Mouse (Mus musculus) frontal cortex, adult (tissue): ENCODE measurements around the gene Lrba.
A peak's percentile ranks its signal among the peaks of the same experiment; 100 is the strongest.

Source experiments
- ATAC-seq: cut with Nextera tagmentation; 2 replicates; pipeline ENCODE4 v1.9.2; 2017; ENCODE audit warnings: mild to moderate bottlenecking, moderate library complexity, mixed read lengths; ENCODE audit not compliant: low TSS enrichment

The Lrba gene

GRCm38 (mm10) chr3:86793720-86794191, 569.3 kb downstream of the Lrba start:
- no peak for ATAC-seq

DNA sequence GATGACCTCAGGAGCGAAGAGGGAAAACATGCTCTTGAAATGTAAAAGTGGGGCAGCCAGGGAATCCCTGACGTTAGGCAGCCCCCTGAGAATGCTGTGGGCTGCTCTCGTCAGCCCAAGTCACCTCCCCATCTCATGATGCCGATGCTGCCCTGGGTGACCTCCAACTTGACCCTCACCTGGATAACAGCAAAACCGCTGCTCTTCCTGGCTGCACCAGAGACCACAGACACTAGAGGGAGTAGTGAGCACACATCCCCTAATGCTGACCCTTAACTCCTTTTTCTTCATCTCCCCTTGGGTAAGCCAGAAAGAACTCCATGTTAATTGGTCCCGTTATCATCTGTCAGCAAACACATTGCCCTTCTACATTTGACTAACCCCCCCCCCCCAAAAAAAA, 572.2 kb downstream of the Lrba start:
- ATAC-seq: no peak

- ATAC-seq: no peak
Observed at GRCm38 (mm10) chr3:86797871-86798460, 573.5 kb downstream of the Lrba start.

- ATAC-seq: no peak
Observed at GRCm38 (mm10) chr3:86799041-86799440, 574.6 kb downstream of the Lrba start.

GRCm38 (mm10) chr3:86800841-86801240, 576.4 kb downstream of the Lrba start:
- ATAC-seq: peak; percentile 44

GRCm38 (mm10) chr3:86802825-86803224, 578.3 kb downstream of the Lrba start:
- no peak for ATAC-seq

GRCm38 (mm10) chr3:86804265-86804664, 579.8 kb downstream of the Lrba start:
- ATAC-seq: peak; percentile 90

DNA sequence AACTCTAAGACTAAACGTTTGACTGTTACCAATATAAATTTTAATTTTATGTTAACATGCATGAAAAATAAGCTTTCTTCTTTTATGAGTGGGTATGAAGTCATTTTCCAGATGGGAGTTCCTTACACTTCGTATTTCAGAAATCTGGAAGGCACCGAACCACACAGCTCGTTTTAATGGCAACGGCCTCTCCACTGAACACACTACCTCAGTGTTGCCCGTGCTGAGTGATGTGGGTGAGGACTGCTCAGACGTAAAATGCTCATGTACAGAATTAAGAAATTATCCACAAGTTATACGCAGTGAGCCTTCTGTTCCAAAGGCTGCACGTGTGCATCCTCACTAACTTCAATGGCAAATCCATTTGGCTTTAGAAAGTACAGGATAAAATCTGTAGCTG, 582.4 kb downstream of the Lrba start:
- no peak for ATAC-seq

DNA sequence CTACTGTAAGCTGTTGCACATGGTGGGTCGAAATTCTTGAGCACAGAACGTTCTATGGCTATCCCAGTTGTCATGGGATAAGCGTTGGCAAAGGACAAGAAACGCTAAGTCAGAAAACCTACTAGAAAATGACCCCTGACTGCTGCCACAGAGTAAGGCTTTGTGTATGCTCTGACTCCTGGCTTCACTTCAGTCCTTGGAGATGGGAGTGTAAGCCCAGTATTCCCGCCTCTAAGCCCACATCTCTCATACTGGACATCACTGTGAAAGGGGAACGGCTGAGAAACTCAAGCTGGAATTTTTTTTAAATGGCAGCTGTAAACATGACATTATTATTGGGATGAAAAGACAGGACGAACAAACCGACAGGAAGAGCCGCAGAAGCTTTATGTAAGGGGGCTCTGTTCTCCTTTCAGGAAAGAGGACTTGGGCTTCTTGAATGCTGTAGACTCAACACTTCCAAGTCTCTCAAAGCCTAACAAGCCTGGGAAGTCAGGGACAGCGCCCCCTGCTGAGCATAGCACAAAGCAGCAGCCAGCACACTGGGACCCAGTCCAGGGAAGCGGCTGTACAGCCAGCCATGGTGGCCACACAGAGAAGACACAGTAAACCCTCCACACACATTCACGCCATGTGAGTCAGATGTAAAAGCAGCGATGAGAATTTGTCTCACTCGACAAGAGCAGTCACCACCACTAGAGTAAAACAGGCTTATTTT, 583.4 kb downstream of the Lrba start:
- 0 out of 2 replicates have a peak, but pooled peaks have one; percentile 18 for ATAC-seq

DNA sequence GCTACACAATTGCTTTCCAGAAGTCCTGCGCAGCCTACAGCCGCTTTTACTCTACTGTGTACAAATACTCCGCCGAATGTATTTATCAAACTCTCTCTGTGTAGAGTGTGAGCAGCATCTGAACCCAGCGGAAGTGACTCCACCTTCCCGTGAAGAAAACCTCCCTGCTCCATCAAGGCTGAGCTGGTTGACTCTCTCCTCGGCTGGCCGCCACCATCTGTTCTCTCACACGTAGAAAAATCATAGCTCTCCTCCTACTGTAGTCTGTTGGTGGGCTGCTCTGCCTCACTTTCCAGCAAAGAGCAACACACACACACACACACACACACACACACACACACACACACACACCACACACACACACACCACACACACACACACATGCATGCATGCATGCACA, 584.7 kb downstream of the Lrba start:
- peak; percentile 71 for ATAC-seq

- no peak for ATAC-seq
Observed at GRCm38 (mm10) chr3:86809646-86810045, 585.2 kb downstream of the Lrba start.

DNA sequence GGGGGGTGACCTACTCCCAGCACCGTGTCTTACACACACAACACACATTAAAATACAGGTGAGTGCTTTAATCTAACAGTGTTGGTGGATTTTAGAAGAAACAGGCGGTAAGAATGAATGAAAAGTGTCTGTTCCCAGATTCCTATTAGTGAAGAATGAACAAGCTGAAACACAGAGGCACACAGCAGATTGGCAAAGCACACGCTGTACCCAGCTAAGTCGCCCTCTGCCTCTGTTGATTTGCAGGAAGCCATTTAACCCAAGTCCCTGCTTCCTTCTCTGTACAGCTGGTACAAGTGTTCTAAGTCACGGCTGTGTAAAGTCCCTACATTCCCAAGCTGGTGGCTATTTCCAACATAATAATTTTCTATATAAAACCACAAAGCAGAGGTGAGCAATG, 586.4 kb downstream of the Lrba start:
- no peak for ATAC-seq

DNA sequence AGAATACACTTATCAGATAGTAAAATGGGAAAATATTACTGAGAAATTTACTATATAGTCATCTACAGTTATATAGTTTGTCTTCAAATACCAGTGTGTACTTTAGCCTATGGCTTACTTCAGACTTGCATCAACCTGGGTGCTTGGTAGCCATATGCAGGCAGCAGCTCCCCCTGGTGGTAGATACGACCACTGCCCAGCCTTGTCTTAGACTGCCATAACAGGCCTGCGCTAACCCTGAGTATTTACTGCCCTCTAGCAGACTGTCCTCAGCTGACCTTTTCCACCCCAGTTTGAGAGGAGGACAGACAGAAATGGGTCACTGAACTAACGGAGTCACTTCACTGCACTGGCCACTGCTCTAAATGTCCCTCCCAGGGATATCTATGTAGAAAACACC, 588.2 kb downstream of the Lrba start:
- ATAC-seq: peak; percentile 79

- no peak for ATAC-seq
Observed at GRCm38 (mm10) chr3:86818001-86818585, 593.6 kb downstream of the Lrba start.

- ATAC-seq: no peak
Observed at GRCm38 (mm10) chr3:86819372-86819771, 594.9 kb downstream of the Lrba start.

- no peak for ATAC-seq
Observed at GRCm38 (mm10) chr3:86820344-86820743, 595.9 kb downstream of the Lrba start.

- ATAC-seq: no peak
Observed at GRCm38 (mm10) chr3:86821383-86821782, 596.9 kb downstream of the Lrba start.

DNA sequence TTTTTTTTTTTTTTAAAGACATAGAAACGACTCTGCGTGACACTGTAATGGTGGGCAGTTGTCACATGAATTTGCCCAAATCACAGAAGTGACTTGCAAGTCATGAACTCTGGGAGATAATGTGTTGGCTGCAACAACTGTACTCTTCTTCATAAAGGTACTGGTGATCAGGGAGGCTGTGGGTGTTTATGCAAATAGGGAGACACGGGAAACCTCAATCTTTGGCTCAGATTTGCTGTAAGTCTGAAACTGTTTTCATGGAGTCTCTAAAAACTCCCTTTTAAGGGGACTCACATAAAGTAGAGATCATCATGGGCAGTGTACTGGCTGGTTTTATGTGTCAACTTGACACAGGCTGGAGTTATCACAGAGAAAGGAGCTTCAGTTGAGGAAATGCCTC, 603.0 kb downstream of the Lrba start:
- no peak for ATAC-seq

DNA sequence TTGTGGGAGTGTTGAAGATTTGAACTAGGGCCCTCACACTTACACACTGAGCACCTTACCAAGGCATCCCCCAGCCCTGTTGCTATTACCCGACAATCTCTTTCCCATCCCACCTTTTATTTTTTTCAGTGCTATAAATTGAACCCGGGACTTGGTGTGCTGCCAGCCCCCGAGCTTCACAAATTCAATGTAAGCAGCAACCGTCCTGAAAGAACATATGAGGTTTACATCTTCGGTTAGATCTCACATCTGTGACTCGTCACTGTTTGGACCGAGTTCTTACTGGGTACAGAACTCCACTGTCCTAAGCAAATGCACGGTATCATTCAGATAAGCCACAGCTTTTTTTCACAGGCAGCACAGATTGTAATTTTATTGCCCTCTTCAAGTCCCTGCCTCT, 607.6 kb downstream of the Lrba start:
- ATAC-seq: peak; percentile 53; the same call in 1 of the 2 replicates
